Mouse (Mus musculus) neural tube, embryonic 11.5 days (tissue): ENCODE measurements around the gene Chst8. TPM values are rescaled to one million over a fixed set of nuclear protein-coding genes. Genes with fewer than 3 reads are reported as not detected.

Source experiments
- ATAC-seq: fragments of 200-750 bp; cut with Nextera tagmentation; 2 replicates; pipeline ENCODE4 v1.8.0; 2017; ENCODE audit warnings: moderate number of reproducible peaks, mild to moderate bottlenecking, moderate TSS enrichment, moderate library complexity; ENCODE audit not compliant: insufficient read depth, low FRiP score, low TSS enrichment
- DNase-seq: peaks from one replicate; pipeline ENCODE4 v3.0.0-alpha.2; 2015; ENCODE audit warnings: low spot score
- H3K27ac ChIP-seq: fragments of 300-500 bp; sonication (generic); 2 replicates; pipeline ENCODE4 v1.5.1; 2014; ENCODE audit warnings: low read depth, mild to moderate bottlenecking, low read length
- H3K27me3 ChIP-seq: fragments of 300-500 bp; sonication (generic); 2 replicates; pipeline ENCODE4 v1.6.1; 2014; ENCODE audit warnings: mild to moderate bottlenecking, low read length, mixed read lengths; ENCODE audit not compliant: control insufficient read depth, insufficient read depth
- H3K36me3 ChIP-seq: fragments of 300-500 bp; sonication (generic); 2 replicates; pipeline ENCODE4 v1.6.1; 2014; ENCODE audit warnings: mild to moderate bottlenecking, low read length, moderate library complexity, mixed read lengths; ENCODE audit not compliant: control insufficient read depth, insufficient read depth
- H3K4me1 ChIP-seq: fragments of 300-500 bp; sonication (generic); 2 replicates; pipeline ENCODE4 v1.6.1; 2014; ENCODE audit warnings: low read length, mixed read lengths; ENCODE audit not compliant: control insufficient read depth, insufficient read depth
- H3K4me2 ChIP-seq: fragments of 300-500 bp; sonication (generic); 2 replicates; pipeline ENCODE4 v1.6.1; 2014; ENCODE audit warnings: low read depth, mild to moderate bottlenecking, moderate library complexity
- H3K4me3 ChIP-seq: fragments of 300-500 bp; sonication (generic); 2 replicates; pipeline ENCODE4 v1.5.1; 2014; ENCODE audit warnings: low read depth, low read length
- H3K9ac ChIP-seq: fragments of 300-500 bp; sonication (generic); 2 replicates; pipeline ENCODE4 v1.6.1; 2014; ENCODE audit warnings: mild to moderate bottlenecking, low read length
- H3K9me3 ChIP-seq: fragments of 300-500 bp; sonication (generic); 2 replicates; pipeline ENCODE4 v1.6.1; 2016; ENCODE audit warnings: low read length; ENCODE audit not compliant: control insufficient read depth
- WGBS: fragments of 180-500 bp; shearing (Covaris S2); extraction: QIAGEN DNeasy Blood & Tissue Kit; methylation state at CpG from one replicate; pipeline ENCODE4 v1.1.7; 2014; 5-methylcytosine and 5-hydroxymethylcytosine counted together
- polyA plus RNA-seq: library from polyadenylated mRNA; unstranded; fragments of >200 nt; fragmentation: Nextera tagmentation; extraction: Ambion mirVana; gene quantifications from 2 replicates; pipeline ENCODE4 v1.2.1, GENCODE M21; 2014

Gene Chst8
- polyA plus RNA-seq, 1 experiment from 2014 or later, result 19.6 TPM

GRCm38 (mm10) chr7:34721650-34722048, 90.9 kb downstream of the Chst8 start:
- Histone ChIP-seq H3K4me1 (peaks cover 23% of the 10 kb centered on the region), H3K4me2 (no peak overlapping the region), H3K36me3 (no peaks in the 10 kb centered on the region), H3K4me3 (no peak overlapping the region), H3K27me3 (no peaks in the 10 kb centered on the region), H3K9ac (no peak overlapping the region; the same call in 1 of the 2 replicates), H3K27ac (peak overlapping the region; percentile 56; the same call in 1 of the 2 replicates), H3K9me3 (no peaks in the 10 kb centered on the region)
- WGBS, result 4% methylated on average over 5 of the region's 5 CpGs
- ATAC-seq (no peak), DNase-seq (no peak)

GRCm38 (mm10) chr7:34720882-34721649, 91.4 kb downstream of the Chst8 start:
- Histone ChIP-seq H3K9me3 (no peaks in the 10 kb centered on the region), H3K36me3 (no peaks in the 10 kb centered on the region), H3K4me3 (no peak overlapping the region), H3K9ac (no peak overlapping the region), H3K27ac (peak overlapping the region; percentile 56; the same call in 1 of the 2 replicates), H3K4me1 (peaks cover 23% of the 10 kb centered on the region), H3K4me2 (no peak overlapping the region), H3K27me3 (no peaks in the 10 kb centered on the region)
- 32% methylated on average over 5 of the region's 5 CpGs for WGBS
- no peak for DNase-seq
- no peak for ATAC-seq

GRCm38 (mm10) chr7:34719599-34719998, 92.9 kb downstream of the Chst8 start:
- Histone ChIP-seq H3K27me3 (no peaks in the 10 kb centered on the region), H3K9me3 (no peaks in the 10 kb centered on the region), H3K4me3 (no peak overlapping the region), H3K36me3 (no peaks in the 10 kb centered on the region), H3K4me1 (peaks cover 23% of the 10 kb centered on the region), H3K27ac (no peak overlapping the region), H3K4me2 (no peak overlapping the region), H3K9ac (no peak overlapping the region)
- DNase-seq (peak; percentile 71), ATAC-seq (no peak)
- WGBS, result 41% methylated on average over 5 of the region's 5 CpGs

GRCm38 (mm10) chr7:34718651-34719050, 93.9 kb downstream of the Chst8 start:
- no peak overlapping the region for H3K27ac ChIP-seq
- H3K4me3 ChIP-seq, result no peak overlapping the region
- no peaks in the 10 kb centered on the region for H3K9me3 ChIP-seq
- peak; percentile 14 for DNase-seq
- 70% methylated on average over 9 of the region's 9 CpGs for WGBS
- ATAC-seq, result no peak
- H3K4me2 ChIP-seq, result no peak overlapping the region
- no peak overlapping the region for H3K9ac ChIP-seq
- H3K27me3 ChIP-seq, result no peaks in the 10 kb centered on the region
- H3K4me1 ChIP-seq, result peaks cover 23% of the 10 kb centered on the region
- H3K36me3 ChIP-seq, result no peaks in the 10 kb centered on the region

- peak overlapping the region; percentile 12; the same call in 1 of the 2 replicates for H3K4me2 ChIP-seq
- no peaks in the 10 kb centered on the region for H3K9me3 ChIP-seq
- no peak overlapping the region for H3K4me3 ChIP-seq
- H3K36me3 ChIP-seq, result no peaks in the 10 kb centered on the region
- ATAC-seq, result peak; percentile 54; the same call in 1 of the 2 replicates
- H3K4me1 ChIP-seq, result peaks cover 22% of the 10 kb centered on the region
- H3K27ac ChIP-seq, result peak overlapping the region; percentile 44; the same call in 1 of the 2 replicates
- peak overlapping the region; percentile 44 for H3K9ac ChIP-seq
- H3K27me3 ChIP-seq, result no peaks in the 10 kb centered on the region
- WGBS, result 5% methylated on average over 11 of the region's 11 CpGs
- peak; percentile 62 for DNase-seq
These were observed 95.2 kb downstream of the Chst8 start for GRCm38 (mm10) chr7:34717161-34717810.

- ATAC-seq (no peak), DNase-seq (no peak)
These were observed 97.6 kb downstream of the Chst8 start for GRCm38 (mm10) chr7:34714848-34715460.

GRCm38 (mm10) chr7:34709111-34709510, 103.4 kb downstream of the Chst8 start:
- DNase-seq (no peak), ATAC-seq (no peak)
- Histone ChIP-seq H3K4me1 (no peaks in the 10 kb centered on the region), H3K4me3 (no peak overlapping the region), H3K36me3 (no peaks in the 10 kb centered on the region), H3K9me3 (no peaks in the 10 kb centered on the region), H3K4me2 (no peak overlapping the region), H3K27ac (no peak overlapping the region), H3K9ac (no peak overlapping the region), H3K27me3 (no peaks in the 10 kb centered on the region)
- 82% methylated on average over 4 of the region's 4 CpGs for WGBS

More at GRCm38 (mm10) chr7:34714848-34715460, 97.6 kb downstream of the Chst8 start:
- H3K36me3 ChIP-seq, result no peaks in the 10 kb centered on the region
- no peak overlapping the region for H3K4me2 ChIP-seq
- peaks cover 10% of the 10 kb centered on the region for H3K4me1 ChIP-seq
- WGBS, result 52% methylated on average over 11 of the region's 11 CpGs
- no peak overlapping the region for H3K9ac ChIP-seq
- H3K9me3 ChIP-seq, result no peaks in the 10 kb centered on the region
- no peak overlapping the region for H3K27ac ChIP-seq
- no peaks in the 10 kb centered on the region for H3K27me3 ChIP-seq
- no peak overlapping the region for H3K4me3 ChIP-seq

GRCm38 (mm10) chr7:34704401-34704800, 108.1 kb downstream of the Chst8 start:
- no peak for DNase-seq
- 48% methylated on average over 4 of the region's 4 CpGs for WGBS
- H3K27ac ChIP-seq, result no peak overlapping the region
- no peak overlapping the region for H3K9ac ChIP-seq
- no peaks in the 10 kb centered on the region for H3K9me3 ChIP-seq
- no peak for ATAC-seq
- H3K4me3 ChIP-seq, result no peak overlapping the region
- no peaks in the 10 kb centered on the region for H3K36me3 ChIP-seq
- no peaks in the 10 kb centered on the region for H3K27me3 ChIP-seq
- H3K4me2 ChIP-seq, result no peak overlapping the region
- no peaks in the 10 kb centered on the region for H3K4me1 ChIP-seq
